ENCODE assay signal across 11 mouse cellular contexts in the genomic region with DNA sequence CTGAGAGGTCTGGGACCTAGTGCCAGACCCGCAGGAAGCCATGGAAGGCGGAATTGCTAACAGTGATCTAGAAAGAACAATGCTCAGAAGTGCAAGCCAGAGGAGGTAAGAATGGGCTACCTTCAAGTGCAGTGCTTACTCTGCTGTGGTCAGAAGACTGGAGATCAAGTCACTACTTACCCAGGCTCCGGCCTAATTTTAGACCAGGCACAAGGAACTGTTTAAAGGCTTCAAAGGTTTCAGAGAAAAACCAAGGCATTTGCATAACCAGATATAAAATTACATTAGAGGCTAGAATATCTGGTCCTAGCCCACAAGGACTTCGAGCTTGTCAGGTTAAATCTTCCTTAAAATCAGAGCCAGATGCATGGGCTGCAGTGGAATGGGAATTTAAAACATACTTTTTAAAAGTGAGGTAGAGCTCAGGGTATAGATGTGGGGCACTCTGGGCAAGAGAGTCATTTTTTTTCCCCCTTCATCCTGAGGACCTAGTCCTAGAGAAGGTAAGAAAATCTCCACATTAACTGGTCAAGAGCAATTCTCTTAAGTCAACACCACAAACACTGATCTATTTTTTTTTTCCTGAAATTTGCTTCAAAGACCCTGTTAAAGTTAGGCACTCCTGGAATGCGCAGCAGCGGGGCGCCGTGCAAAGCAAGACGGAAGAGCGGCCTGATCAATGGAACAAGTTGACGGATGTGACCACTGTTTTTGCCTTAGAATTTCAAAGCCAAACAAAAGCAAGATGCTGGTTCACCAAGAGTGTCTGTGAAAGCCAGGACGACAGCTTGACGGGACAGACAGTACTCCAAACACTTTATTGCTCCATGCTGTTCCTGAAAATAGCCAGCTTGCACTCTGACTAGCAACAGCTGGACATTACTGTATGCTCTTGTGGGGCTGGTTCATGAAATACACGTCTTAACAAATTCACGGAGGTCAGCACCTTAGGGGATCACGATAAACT. TPM values are rescaled to one million over a fixed set of nuclear protein-coding genes. Genes with fewer than 3 reads are reported as not detected.
DNase-seq lines count a peak whose midpoint lies in the region; ATAC-seq lines count a peak whose summit lies in the region.
"Had no signal": no experiment of that assay in that cellular context is flagged by ENCODE, and none has a peak within 500 bp of the region (broad histone marks: within the 10 kb centered on the region; RNA-seq: fewer than 3 reads in every experiment).

No protein-coding gene starts in this region.

- peak overlapping the region; percentile 44 for H3K27ac ChIP-seq in lung, embryonic 15.5 days
- no peak overlapping the region for H3K27ac ChIP-seq in midbrain, embryonic 13.5 days
- H3K27ac ChIP-seq: heart, adult 2 months had no signal

- peak; percentile 84 for ATAC-seq in lung, embryonic 15.5 days (ENCODE audit: borderline replicate concordance, extremely low read depth, low FRiP score, low TSS enrichment)
- no peak for ATAC-seq in midbrain, embryonic 13.5 days

- no peak overlapping the region for H3K9ac ChIP-seq in lung, embryonic 15.5 days
- no peak overlapping the region for H3K9ac ChIP-seq in midbrain, embryonic 13.5 days (replicated peaks)

- WGBS in lung, embryonic 15.5 days = 27% methylated on average over 16 of the region's 16 CpGs
- WGBS in midbrain, embryonic 13.5 days = 73% methylated on average over 16 of the region's 16 CpGs

- peaks cover 41% of the 10 kb centered on the region for H3K4me1 ChIP-seq in lung, embryonic 15.5 days
- H3K4me1 ChIP-seq in midbrain, embryonic 13.5 days (replicated peaks) = 0 out of 2 replicates have a peak, but pooled peaks cover 5% of the 10 kb centered on the region

- no peaks in the 10 kb centered on the region for H3K9me3 ChIP-seq in lung, embryonic 15.5 days
- no peaks in the 10 kb centered on the region for H3K9me3 ChIP-seq in midbrain, embryonic 13.5 days

- H3K36me3 ChIP-seq in lung, embryonic 15.5 days = peaks cover 4% of the 10 kb centered on the region; the same call in 1 of the 2 replicates
- H3K36me3 ChIP-seq in midbrain, embryonic 13.5 days = peaks cover 7% of the 10 kb centered on the region; the same call in 1 of the 2 replicates

- no peaks in the 10 kb centered on the region for H3K27me3 ChIP-seq in lung, embryonic 15.5 days
- H3K27me3 ChIP-seq in midbrain, embryonic 13.5 days = no peaks in the 10 kb centered on the region

- peak; percentile 72 for DNase-seq in NIH3T3 (ENCODE audit: low read depth)
- DNase-seq in embryo, embryonic 11 days = peak; percentile 67
- DNase-seq in heart, postnatal 4 days = peak; percentile 12
- DNase-seq in natural killer cell, adult 2 months (ENCODE audit: low spot score in 2 of 2) = no peak
- DNase-seq in cerebellum, postnatal 25 days = no peak
- DNase-seq: cerebellum, postnatal 10 days; layer of hippocampus, postnatal 36 days; spleen, adult 18-20 months had no signal

- no peak overlapping the region for H3K4me3 ChIP-seq in lung, embryonic 15.5 days
- no peak overlapping the region for H3K4me3 ChIP-seq in midbrain, embryonic 13.5 days (replicated peaks)
- H3K4me3 ChIP-seq: heart, adult 2 months had no signal

- H3K4me2 ChIP-seq in lung, embryonic 15.5 days = peak overlapping the region; percentile 27; the same call in 1 of the 2 replicates
- no peak overlapping the region for H3K4me2 ChIP-seq in midbrain, embryonic 13.5 days (replicated peaks)

RNA-seq across cellular contexts. Expression of a gene that starts 40.1 kb away (rescaled TPM):
- not detected for total RNA-seq in heart, postnatal 4 days (2021)
- polyA plus RNA-seq in lung, embryonic 15.5 days (2015; fragmentation: Nextera tagmentation; extraction: Ambion mirVana) = not detected in 2 replicates
- polyA plus RNA-seq in midbrain, embryonic 13.5 days (2015; fragmentation: Nextera tagmentation; extraction: Ambion mirVana) = not detected in 2 replicates
- total RNA-seq: heart, adult 2 months; layer of hippocampus, postnatal 36 days had no signal

Comparison
In these comparisons a context has a peak if more than half of its experiments do, and no peak if none do; other contexts are left out.
1. DNase-seq: peak in NIH3T3 (single experiment), embryo, embryonic 11 days (single experiment) and heart, postnatal 4 days (single experiment); none in natural killer cell, adult 2 months (0 of 2) and cerebellum, postnatal 25 days (0 of 2).